ENCODE assay signal across 13 mouse cellular contexts in the genomic region with DNA sequence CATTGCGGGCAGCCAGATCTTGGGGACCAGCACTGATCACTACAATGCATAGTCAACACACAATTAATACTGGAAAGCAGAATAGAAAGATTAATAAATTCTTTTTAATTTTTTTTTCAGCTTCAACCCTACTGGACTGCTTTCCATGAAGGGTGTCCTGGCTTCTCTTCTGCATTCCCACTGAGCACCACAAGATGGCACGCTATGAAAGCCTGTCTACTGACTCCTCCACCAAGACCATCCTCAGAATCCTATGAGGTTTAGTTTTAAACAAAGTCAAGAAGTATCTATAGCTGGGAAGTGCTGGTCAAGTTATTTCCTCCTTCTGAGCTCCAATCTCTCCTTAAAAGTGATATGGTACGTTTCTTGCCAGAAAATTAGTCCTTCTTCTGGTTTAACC. TPM values are rescaled to one million over a fixed set of nuclear protein-coding genes. Genes with fewer than 3 reads are reported as not detected.
DNase-seq lines count a peak whose midpoint lies in the region; ATAC-seq lines count a peak whose summit lies in the region.
"Not testable (repeated sequence)": the region's sequence is repeated elsewhere in the genome, so short reads cannot be mapped to it uniquely, and the experiment has no call there.
"Had no signal": no experiment of that assay in that cellular context is flagged by ENCODE, and none has a peak within 500 bp of the region (broad histone marks: within the 10 kb centered on the region; RNA-seq: fewer than 3 reads in every experiment).

No protein-coding gene starts in this region.

- not testable (repeated sequence) for H3K27ac ChIP-seq in forebrain, embryonic 15.5 days (replicated peaks); hindbrain, embryonic 13.5 days

- not testable (repeated sequence) for H3K4me1 ChIP-seq in forebrain, embryonic 15.5 days; hindbrain, embryonic 13.5 days (replicated peaks)

- peak; percentile 2 for DNase-seq in cerebellum, adult 11 months
- peak; percentile 22 to 29 for DNase-seq in kidney, postnatal 4 days
- peak; percentile 24 for DNase-seq in left cerebral cortex, postnatal 4 days
- DNase-seq in right cerebral cortex, postnatal 14 days: peak; percentile 18

- H3K27me3 ChIP-seq in forebrain, embryonic 15.5 days; hindbrain, embryonic 13.5 days: not testable (repeated sequence)

- H3K4me3 ChIP-seq in forebrain, embryonic 15.5 days; hindbrain, embryonic 13.5 days: not testable (repeated sequence)

- 5% methylated on average over 1 of the region's 3 CpGs for WGBS in forebrain, embryonic 15.5 days
- 24% methylated on average over 2 of the region's 3 CpGs for WGBS in hindbrain, embryonic 13.5 days

- not testable (repeated sequence) for H3K4me2 ChIP-seq in forebrain, embryonic 15.5 days (replicated peaks); hindbrain, embryonic 13.5 days

- not testable (repeated sequence) for H3K9me3 ChIP-seq in forebrain, embryonic 15.5 days; hindbrain, embryonic 13.5 days

- not testable (repeated sequence) for H3K36me3 ChIP-seq in forebrain, embryonic 15.5 days; hindbrain, embryonic 13.5 days

- not testable (repeated sequence) for H3K9ac ChIP-seq in forebrain, embryonic 15.5 days (replicated peaks); hindbrain, embryonic 13.5 days

- intact Hi-C loops in left cerebral cortex, postnatal 4 days (cut with DNase I): not testable (repeated sequence)

- ATAC-seq in forebrain, embryonic 15.5 days (replicated peaks): 0 out of 2 replicates have a peak, but pooled peaks have one; percentile 43
- ATAC-seq in hindbrain, embryonic 13.5 days (ENCODE audit: low FRiP score): peak; percentile 36; the same call in 1 of the 2 replicates
- peak; percentile 94 for ATAC-seq in megakaryocyte, adult 5-6 weeks (ENCODE audit: poor library complexity, severe bottlenecking)

RNA-seq across cellular contexts. Expression of a gene that starts 18.4 kb away (rescaled TPM):
- not detected in 2 replicates for polyA plus RNA-seq in forebrain, embryonic 15.5 days (2015; fragmentation: Nextera tagmentation; extraction: Ambion mirVana)
- not detected in 2 replicates for polyA plus RNA-seq in hindbrain, embryonic 13.5 days (2015; fragmentation: Nextera tagmentation; extraction: Ambion mirVana)
- not detected for total RNA-seq in left cerebral cortex, postnatal 4 days (2021)
- 1.2 and 5.6 TPM in 2 replicates for total RNA-seq in megakaryocyte, adult 5-6 weeks (2015)
- total RNA-seq in megakaryocyte, adult 5-6 weeks (2017): 1.4 and 3.7 TPM in 2 replicates
- total RNA-seq: gastrocnemius, postnatal 36 days; layer of hippocampus, adult 18-20 months had no signal
- polyA plus RNA-seq: forebrain, embryonic 11.5 days; heart, embryonic 11.5 days; hindbrain, embryonic 16.5 days; midbrain, embryonic 15.5 days had no signal

Comparison
In these comparisons a context has a peak if more than half of its experiments do, and no peak if none do; other contexts are left out.
1. ATAC-seq: peak in every context shown above with its lines; median percentile 94 in megakaryocyte, adult 5-6 weeks; 43 in forebrain, embryonic 15.5 days; 36 in hindbrain, embryonic 13.5 days.